Mouse (Mus musculus): ENCODE results near the gene Galnt2.

- TF ChIP-seq CTCF (IDR thresholded peaks at IDR 0.05; ENCODE audit: control insufficient read depth, insufficient read depth, insufficient read length) (no peak), FOSL1 (IDR thresholded peaks at IDR 0.05; ENCODE audit: insufficient read depth, low read length, poor library complexity, severe bottlenecking) (peak; percentile 1), MYOG (IDR thresholded peaks at IDR 0.05; ENCODE audit: control insufficient read depth, extremely low read depth, insufficient read length) (no peak), USF1 (IDR thresholded peaks at IDR 0.05; ENCODE audit: low read depth) (no peak), CEBPB (IDR thresholded peaks at IDR 0.05; ENCODE audit: low read depth) (no peak)
These were observed 22.7 kb downstream of the Galnt2 start for GRCm38 (mm10) chr8:124253939-124254338.

Data from C2C12 (cell line).